ENCODE assay signal across 8 mouse cellular contexts in genomic region chr16:36827611-36828053, GRCm38 (mm10). TPM values are rescaled to one million over a fixed set of nuclear protein-coding genes. Genes with fewer than 3 reads are reported as not detected.
A peak's percentile ranks its signal among the peaks of the same experiment; 100 is the strongest.
DNase-seq lines count a peak whose midpoint lies in the region; ATAC-seq and TF ChIP-seq lines count a peak whose summit lies in the region.

No protein-coding gene starts in this region.

- no peaks in the 10 kb centered on the region for H3K36me3 ChIP-seq in heart, adult 2 months (ENCODE audit: control insufficient read depth, insufficient read depth, low read length)
- peaks cover 0 to 6% of the 10 kb centered on the region in 2 experiments for H3K36me3 ChIP-seq in CH12.LX (replicated peaks in 1 of 2; ENCODE audit: control insufficient read depth in 1 of 2, insufficient read depth in 1 of 2, low read length in 1 of 2)
- 0 out of 2 replicates have a peak, but pooled peaks cover 4% of the 10 kb centered on the region for H3K36me3 ChIP-seq in forebrain, embryonic 13.5 days (ENCODE audit: poor library complexity, severe bottlenecking)
- H3K36me3 ChIP-seq in liver, embryonic 16.5 days (ENCODE audit: control insufficient read depth, insufficient read depth), result no peaks in the 10 kb centered on the region

- peaks cover 2% of the 10 kb centered on the region; the same call in 1 of the 2 replicates for H3K79me2 ChIP-seq in heart, adult 2 months (replicated peaks; ENCODE audit: control insufficient read depth, insufficient read depth, low read length)
- peaks cover 17% of the 10 kb centered on the region for H3K79me2 ChIP-seq in CH12.LX (replicated peaks; ENCODE audit: control insufficient read depth, extremely low read depth, insufficient read depth, poor library complexity, severe bottlenecking)

- peaks cover 2% of the 10 kb centered on the region for H3K4me1 ChIP-seq in heart, adult 2 months (ENCODE audit: control insufficient read depth, insufficient read depth, low read length)
- H3K4me1 ChIP-seq in CH12.LX (ENCODE audit: control insufficient read depth in 1 of 2, insufficient read depth in 2 of 2), result peaks cover 0 to 43% of the 10 kb centered on the region in 2 experiments; a peak in 2 of 4 replicates
- H3K4me1 ChIP-seq in forebrain, embryonic 13.5 days, result peaks cover 16% of the 10 kb centered on the region
- peaks cover 10% of the 10 kb centered on the region for H3K4me1 ChIP-seq in liver, embryonic 16.5 days (ENCODE audit: control insufficient read depth, low read depth, low read length)

- in situ Hi-C loops in CH12.LX (cut with MboI; ENCODE audit: low pct_ligation_motif_present, low pct_unique_long_range_greater_than_20kb, low sequenced_read_pairs), result no loop called here

- dilution Hi-C loops in CH12.LX (cut with MboI; ENCODE audit: extremely low pct_ligation_motif_present, extremely low pct_unique_long_range_greater_than_20kb, low sequenced_read_pairs), result no loop called here

- no peak for TF ChIP-seq CTCF in heart, adult 2 months (IDR thresholded peaks at IDR 0.05)
- no peak for TF ChIP-seq CTCF in CH12.LX (conservative IDR thresholded peaks at IDR 0.05 in 1 of 2, IDR thresholded peaks at IDR 0.05 in 1 of 2; ENCODE audit: low read depth in 2 of 2, low read length in 2 of 2)

- TF ChIP-seq POLR2A in heart, adult 2 months (IDR thresholded peaks at IDR 0.05; ENCODE audit: insufficient read depth, low read depth, low read length), result no peak
- TF ChIP-seq POLR2A in CH12.LX (IDR thresholded peaks at IDR 0.05; ENCODE audit: low read depth, low read length), result no peak

- DNase-seq in heart, adult 2 months, result no peak
- DNase-seq in heart, adult 9 months (ENCODE audit: low spot score in 2 of 2), result no peak
- DNase-seq in CH12.LX (ENCODE audit: extremely low read depth), result peak; percentile 14
- DNase-seq in frontal cortex, postnatal 36 days (ENCODE audit: low spot score in 2 of 2), result no peak
- no peak for DNase-seq in frontal cortex, postnatal 25 days (ENCODE audit: low spot score in 2 of 2)
- DNase-seq in adrenal gland, postnatal 36 days, result no peak

- intact Hi-C loops in heart, adult 2 months (cut with DNase I), result loop anchor here (5.0 kb wide), 2 partner anchors 45 to 185 kb away; partner anchors contain the start of gene Polq

- 11% methylated on average over 11 of the region's 11 CpGs for WGBS in heart, adult 2 months
- WGBS in forebrain, embryonic 13.5 days, result 8% methylated on average over 11 of the region's 11 CpGs
- 4% methylated on average over 11 of the region's 11 CpGs for WGBS in liver, embryonic 16.5 days (ENCODE audit: insufficient replicate concordance)

- no peak for TF ChIP-seq EP300 in heart, adult 2 months (IDR thresholded peaks at IDR 0.05; ENCODE audit: insufficient read depth, low read depth, low read length)
- no peak for TF ChIP-seq EP300 in CH12.LX (IDR thresholded peaks at IDR 0.05; ENCODE audit: low read length)

- ATAC-seq in forebrain, embryonic 13.5 days, result no peak
- peak; percentile 40 for ATAC-seq in liver, embryonic 16.5 days (ENCODE audit: low read depth)

- no peak for TF ChIP-seq RAD21 in CH12.LX (IDR thresholded peaks at IDR 0.05; ENCODE audit: low read depth, low read length)

- H3K9ac ChIP-seq in heart, adult 2 months (ENCODE audit: low read depth, low read length), result peak overlapping the region; percentile 87
- H3K9ac ChIP-seq in CH12.LX (ENCODE audit: insufficient read depth, low read depth), result peak overlapping the region; percentile 29
- H3K9ac ChIP-seq in forebrain, embryonic 13.5 days, result peak overlapping the region; percentile 95; the same call in 1 of the 2 replicates
- peak overlapping the region; percentile 67 for H3K9ac ChIP-seq in liver, embryonic 16.5 days (ENCODE audit: low read depth, low read length)

- H3K9me3 ChIP-seq in CH12.LX (replicated peaks; ENCODE audit: low read length), result no peaks in the 10 kb centered on the region
- H3K9me3 ChIP-seq in forebrain, embryonic 13.5 days (replicated peaks), result no peaks in the 10 kb centered on the region
- H3K9me3 ChIP-seq in liver, embryonic 16.5 days (replicated peaks; ENCODE audit: control insufficient read depth, low read length), result no peaks in the 10 kb centered on the region

- H3K4me2 ChIP-seq in CH12.LX (ENCODE audit: insufficient read depth, low read depth, poor library complexity, severe bottlenecking), result peak overlapping the region; percentile 98
- peak overlapping the region; percentile 73 for H3K4me2 ChIP-seq in forebrain, embryonic 13.5 days
- H3K4me2 ChIP-seq in liver, embryonic 16.5 days (ENCODE audit: low read depth, low read length), result peak overlapping the region; percentile 97

- H3K27me3 ChIP-seq in heart, adult 2 months (ENCODE audit: control insufficient read depth, insufficient read depth, low read length), result no peaks in the 10 kb centered on the region
- H3K27me3 ChIP-seq in CH12.LX (replicated peaks), result peaks cover 3% of the 10 kb centered on the region
- peaks cover 3% of the 10 kb centered on the region; the same call in 1 of the 2 replicates for H3K27me3 ChIP-seq in forebrain, embryonic 13.5 days
- H3K27me3 ChIP-seq in liver, embryonic 16.5 days (ENCODE audit: control insufficient read depth, insufficient read depth, low read depth, low read length), result peaks cover 2% of the 10 kb centered on the region; the same call in 1 of the 2 replicates

- H3K27ac ChIP-seq in heart, adult 2 months, result peak overlapping the region; percentile 15; the same call in 1 of the 2 replicates
- no peak overlapping the region for H3K27ac ChIP-seq in CH12.LX (ENCODE audit: insufficient read depth, low read depth)
- no peak overlapping the region for H3K27ac ChIP-seq in forebrain, embryonic 13.5 days
- H3K27ac ChIP-seq in liver, embryonic 16.5 days (ENCODE audit: low read length), result no peak overlapping the region

- H3K4me3 ChIP-seq in heart, adult 2 months, result peak overlapping the region; percentile 86
- peak overlapping the region; percentile 82 to 95 (median 91) for H3K4me3 ChIP-seq in CH12.LX (replicated peaks in 1 of 3; ENCODE audit: low read depth in 2 of 3, low read length in 2 of 3, poor library complexity in 1 of 3)
- H3K4me3 ChIP-seq in forebrain, embryonic 13.5 days, result peak overlapping the region; percentile 87
- peak overlapping the region; percentile 92 for H3K4me3 ChIP-seq in liver, embryonic 16.5 days (ENCODE audit: low read depth, low read length)

TF ChIP-seq in CH12.LX, 34 proteins besides CTCF, POLR2A, EP300 and RAD21 (continues in another document):
- TF ChIP-seq MAZ (IDR thresholded peaks at IDR 0.05; ENCODE audit: low read depth, low read length), result peak; percentile 1; the same call in 1 of the 2 replicates
- TF ChIP-seq JUN (IDR thresholded peaks at IDR 0.05; ENCODE audit: insufficient read depth, low read depth, low read length), result no peak
- no peak for TF ChIP-seq NRF1 (IDR thresholded peaks at IDR 0.05; ENCODE audit: low read depth, low read length)
- TF ChIP-seq MYC (IDR thresholded peaks at IDR 0.05; ENCODE audit: low read depth, low read length), result no peak
- TF ChIP-seq ZC3H11A (IDR thresholded peaks at IDR 0.05; ENCODE audit: low read depth, low read length), result no peak
- TF ChIP-seq MEF2A (IDR thresholded peaks at IDR 0.05; ENCODE audit: borderline replicate concordance, low read depth, low read length), result no peak
- TF ChIP-seq SIN3A (IDR thresholded peaks at IDR 0.05; ENCODE audit: low read length), result no peak
- no peak for TF ChIP-seq ZMIZ1 (IDR thresholded peaks at IDR 0.05; ENCODE audit: low read depth, low read length)
- no peak for TF ChIP-seq ELF1 (IDR thresholded peaks at IDR 0.05; ENCODE audit: low read depth, low read length)
- TF ChIP-seq TBP (conservative IDR thresholded peaks at IDR 0.05; ENCODE audit: low read depth, low read length), result no peak
- no peak for TF ChIP-seq CHD2 (IDR thresholded peaks at IDR 0.05; ENCODE audit: low read length)
- peak; percentile 77 for TF ChIP-seq BHLHE40 (IDR thresholded peaks at IDR 0.05; ENCODE audit: low read depth, low read length)
- TF ChIP-seq CHD1 (IDR thresholded peaks at IDR 0.05; ENCODE audit: low read depth, low read length), result no peak

RNA-seq across cellular contexts. Expression of gene Iqcb1, which starts 0.6 kb away (rescaled TPM):
- 10 to 100 TPM; 12.1 to 14.1 TPM for total RNA-seq in heart, adult 2 months (2021)
- polyA plus RNA-seq in heart, adult 2 months (2012; rRNA removed), result 3.8 and 5.8 TPM in 2 replicates
- 32.1 and 41.0 TPM in 2 replicates for total RNA-seq in CH12.LX (2012; rRNA removed)
- 46.4 and 50.4 TPM in 2 replicates for total RNA-seq in CH12.LX (2014; rRNA removed)
- polyA plus RNA-seq in CH12.LX (2012; ENCODE audit: insufficient read length, low read depth), result 47.7 and 49.9 TPM in 2 replicates
- polyA plus RNA-seq in forebrain, embryonic 13.5 days (2015; fragmentation: Nextera tagmentation; extraction: Ambion mirVana), result 60.3 and 60.4 TPM in 2 replicates
- 7.4 and 9.0 TPM in 2 replicates for polyA plus RNA-seq in liver, embryonic 16.5 days (2015; fragmentation: Nextera tagmentation; extraction: Ambion mirVana)
- total RNA-seq in adrenal gland, postnatal 36 days (2021), result 10 to 100 TPM; 16.9 to 19.1 TPM

RNA-seq across cellular contexts. Expression of gene Slc15a2, which starts 42.9 kb away (rescaled TPM):
- 1 to 10 TPM; 1.6 to 2.2 TPM for total RNA-seq in heart, adult 2 months (2021)
- 3.3 and 4.7 TPM in 2 replicates for polyA plus RNA-seq in heart, adult 2 months (2012; rRNA removed)
- total RNA-seq in CH12.LX (2012; rRNA removed), result 10.0 and 11.7 TPM in 2 replicates
- 9.4 and 10.8 TPM in 2 replicates for total RNA-seq in CH12.LX (2014; rRNA removed)
- polyA plus RNA-seq in CH12.LX (2012; ENCODE audit: insufficient read length, low read depth), result 9.3 and 11.4 TPM in 2 replicates
- polyA plus RNA-seq in forebrain, embryonic 13.5 days (2015; fragmentation: Nextera tagmentation; extraction: Ambion mirVana), result 13.0 and 14.6 TPM in 2 replicates
- polyA plus RNA-seq in liver, embryonic 16.5 days (2015; fragmentation: Nextera tagmentation; extraction: Ambion mirVana), result 1.8 and 2.7 TPM in 2 replicates
- total RNA-seq in adrenal gland, postnatal 36 days (2021), result 1 to 10 TPM in 1 of 2 experiments, under 1 TPM in 1; 0.96 to 2.6 TPM

RNA-seq across cellular contexts. Expression of gene Eaf2, which starts 47.2 kb away (rescaled TPM):
- 1 to 10 TPM; 1.1 TPM for total RNA-seq in heart, adult 2 months (2021)
- polyA plus RNA-seq in heart, adult 2 months (2012; rRNA removed), result 0.23 and 0.85 TPM in 2 replicates
- total RNA-seq in CH12.LX (2012; rRNA removed) (7.4 and 8.1 TPM in 2 replicates), CH12.LX (2014; rRNA removed) (5.0 and 7.1 TPM in 2 replicates)
- 3.5 and 5.5 TPM in 2 replicates for polyA plus RNA-seq in CH12.LX (2012; ENCODE audit: insufficient read length, low read depth)
- polyA plus RNA-seq in forebrain, embryonic 13.5 days (2015; fragmentation: Nextera tagmentation; extraction: Ambion mirVana), result 0.71 and 0.99 TPM in 2 replicates
- polyA plus RNA-seq in liver, embryonic 16.5 days (2015; fragmentation: Nextera tagmentation; extraction: Ambion mirVana), result 0.20 and 0.28 TPM in 2 replicates
- total RNA-seq in adrenal gland, postnatal 36 days (2021), result 1 to 10 TPM in 1 of 2 experiments, under 1 TPM in 1; 0.56 to 1.6 TPM

RNA-seq across cellular contexts. Expression of gene Golgb1, which starts 47.3 kb away (rescaled TPM):
- total RNA-seq in heart, adult 2 months (2021), result 10 to 100 TPM; 41.6 to 52.1 TPM
- polyA plus RNA-seq in heart, adult 2 months (2012; rRNA removed), result 27.7 and 39.9 TPM in 2 replicates
- total RNA-seq in CH12.LX (2012; rRNA removed), result 69.8 and 96.8 TPM in 2 replicates
- total RNA-seq in CH12.LX (2014; rRNA removed), result 65.6 and 66.7 TPM in 2 replicates
- 75.9 and 112 TPM in 2 replicates for polyA plus RNA-seq in CH12.LX (2012; ENCODE audit: insufficient read length, low read depth)
- polyA plus RNA-seq in forebrain, embryonic 13.5 days (2015; fragmentation: Nextera tagmentation; extraction: Ambion mirVana), result 93.8 and 97.1 TPM in 2 replicates
- polyA plus RNA-seq in liver, embryonic 16.5 days (2015; fragmentation: Nextera tagmentation; extraction: Ambion mirVana), result 24.2 and 24.8 TPM in 2 replicates
- 10 to 100 TPM; 82.8 to 91.6 TPM for total RNA-seq in adrenal gland, postnatal 36 days (2021)

Comparison
In these comparisons a context has a peak if more than half of its experiments do, and no peak if none do; other contexts are left out.
1. H3K9ac ChIP-seq: peak in every context shown above with its lines; median percentile 95 in forebrain, embryonic 13.5 days; 87 in heart, adult 2 months; 67 in liver, embryonic 16.5 days; 29 in CH12.LX.